Mouse (Mus musculus) hindlimb bud, embryonic 11.5 days (tissue): ENCODE measurements around the gene Klra1.
"Not testable (repeated sequence)": the region's sequence is repeated elsewhere in the genome, so short reads cannot be mapped to it uniquely, and the experiment has no call there.

ENCODE experiments used
- DNase-seq: peaks from one replicate; pipeline ENCODE4 v3.0.0-alpha.2; 2012; ENCODE audit warnings: low read depth, low spot score; ENCODE audit errors: extremely low spot score

Klra1 gene

GRCm38 (mm10) chr6:130386750-130387149, at the start of gene Klra1:
TSS of gene Klra1 (minus strand) at chr6:130386874.
- DNase-seq: no peak

DNA sequence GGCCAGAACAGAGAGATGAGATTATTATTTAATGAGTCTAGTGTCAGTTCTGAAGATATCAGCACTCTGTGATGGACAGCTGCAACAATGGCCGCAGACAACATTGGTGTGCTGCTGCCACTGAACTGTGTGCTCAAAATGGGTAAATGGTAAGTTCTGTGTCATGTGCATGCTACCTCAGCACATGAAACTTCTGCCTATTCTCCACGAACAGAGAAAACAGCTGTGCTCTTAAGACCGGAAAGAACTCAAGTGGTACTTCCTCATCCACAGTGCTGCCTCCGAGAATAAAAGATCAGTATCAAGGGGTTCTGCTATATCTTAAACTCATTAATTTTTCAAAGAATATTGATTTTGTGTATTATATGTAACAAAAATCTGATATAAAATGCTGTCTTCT, 42.8 kb upstream of the Klra1 start:
- DNase-seq: no peak

GRCm38 (mm10) chr6:130419158-130419557, 32.5 kb upstream of the Klra1 start:
- no peak for DNase-seq

- no peak for DNase-seq
Measured at GRCm38 (mm10) chr6:130404882-130405281, 18.2 kb upstream of the Klra1 start.

DNA sequence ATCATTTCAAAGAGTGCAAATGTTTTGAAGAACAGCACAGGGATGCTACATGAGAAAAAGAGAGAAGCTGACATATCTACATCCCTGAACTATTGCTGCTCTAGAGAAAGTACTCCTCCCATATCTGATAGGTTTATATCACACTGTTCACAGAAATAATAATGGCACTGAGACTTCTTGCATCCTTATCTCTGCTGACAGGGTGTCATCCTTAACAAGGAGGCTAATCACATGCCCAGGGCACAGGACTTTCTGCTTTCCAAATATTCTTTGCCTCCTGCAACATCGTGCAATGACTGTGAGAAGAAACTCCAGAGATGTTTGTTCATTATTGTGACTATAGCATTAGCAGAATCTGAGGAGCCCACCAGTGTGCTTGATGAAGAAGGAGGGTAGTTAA, 871 bp downstream of the Klra1 start:
- no peak for DNase-seq

- no peak for DNase-seq
Measured at GRCm38 (mm10) chr6:130382375-130382774, 4.3 kb downstream of the Klra1 start.

DNA sequence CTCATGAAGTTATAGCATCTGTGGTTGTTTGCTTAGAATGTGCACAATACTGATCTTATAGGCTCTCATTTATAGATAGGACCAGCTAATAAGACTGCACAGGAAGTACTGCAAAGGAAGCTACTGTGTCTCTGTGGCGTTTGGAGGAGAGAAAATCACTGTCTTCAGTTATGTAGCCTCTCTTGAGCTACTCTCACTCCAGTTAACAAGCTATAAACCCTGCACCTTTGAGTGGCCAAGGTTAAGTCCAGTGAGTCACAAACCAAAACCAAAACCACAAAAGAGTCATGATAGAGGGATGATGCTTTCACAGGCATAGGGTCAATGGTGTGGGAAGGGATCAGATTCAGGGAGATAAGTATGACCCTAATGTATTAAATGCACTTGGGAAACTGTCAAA, 41.3 kb downstream of the Klra1 start:
- DNase-seq: not testable (repeated sequence)

DNA sequence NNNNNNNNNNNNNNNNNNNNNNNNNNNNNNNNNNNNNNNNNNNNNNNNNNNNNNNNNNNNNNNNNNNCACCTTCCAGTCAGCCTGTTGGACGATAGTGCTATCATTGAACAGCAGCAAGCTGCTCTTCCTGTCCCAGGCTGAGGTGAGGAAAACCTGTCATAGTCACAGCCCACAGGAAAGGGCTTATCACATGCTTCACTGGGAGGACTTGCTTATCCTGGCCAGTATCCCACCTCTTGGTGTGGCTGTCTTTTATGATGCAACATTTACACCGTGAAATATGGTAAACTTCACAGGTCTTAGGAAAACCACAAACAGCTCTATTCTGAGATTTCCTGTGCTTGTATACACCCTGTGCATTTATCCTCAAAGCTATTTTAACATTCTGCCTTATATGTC, 44.7 kb downstream of the Klra1 start:
- not testable (repeated sequence) for DNase-seq

- DNase-seq: no peak
Measured at GRCm38 (mm10) chr6:130337411-130337810, 49.3 kb downstream of the Klra1 start, which contains the start of gene Klra3. TSS of gene Klra3 (minus strand) at chr6:130337574.
